Mouse (Mus musculus) bone marrow macrophage, adult 2 months (primary cell): ENCODE results near the gene Akap13.

Experiments
- CTCF ChIP-seq: IDR thresholded peaks from 2 replicates; pipeline ENCODE4 v1.5.1; 2012; ENCODE audit warnings: low read depth, mild to moderate bottlenecking, low read length, moderate library complexity
- POLR2A ChIP-seq: IDR thresholded peaks from 2 replicates; pipeline ENCODE4 v1.6.1; 2012; ENCODE audit warnings: mild to moderate bottlenecking, low read depth, low read length, borderline replicate concordance

DNA sequence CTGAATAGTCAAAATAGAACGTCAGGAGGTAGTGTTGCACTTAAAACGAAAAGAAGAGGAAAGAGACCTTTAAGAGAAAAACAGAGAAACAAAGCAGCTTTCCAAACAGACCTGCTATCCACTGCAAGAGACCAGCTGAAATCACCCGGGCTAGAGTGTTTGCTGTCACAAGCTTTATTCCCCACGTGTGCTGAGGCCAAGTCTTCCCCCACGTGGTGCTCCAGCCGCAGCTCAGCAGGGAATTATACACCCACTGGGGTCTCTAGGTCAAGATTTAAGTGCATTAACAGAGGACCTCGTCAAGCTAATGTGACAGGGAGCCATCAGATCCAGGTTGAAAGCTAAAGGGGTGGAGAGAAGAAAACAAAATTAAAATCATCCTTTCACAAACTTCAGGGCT lies 24.3 kb upstream of the Akap13 start:
- no peak for TF ChIP-seq POLR2A
- TF ChIP-seq CTCF = no peak
